Mouse (Mus musculus): ENCODE results near the gene AW011738.

The AW011738 gene

DNA sequence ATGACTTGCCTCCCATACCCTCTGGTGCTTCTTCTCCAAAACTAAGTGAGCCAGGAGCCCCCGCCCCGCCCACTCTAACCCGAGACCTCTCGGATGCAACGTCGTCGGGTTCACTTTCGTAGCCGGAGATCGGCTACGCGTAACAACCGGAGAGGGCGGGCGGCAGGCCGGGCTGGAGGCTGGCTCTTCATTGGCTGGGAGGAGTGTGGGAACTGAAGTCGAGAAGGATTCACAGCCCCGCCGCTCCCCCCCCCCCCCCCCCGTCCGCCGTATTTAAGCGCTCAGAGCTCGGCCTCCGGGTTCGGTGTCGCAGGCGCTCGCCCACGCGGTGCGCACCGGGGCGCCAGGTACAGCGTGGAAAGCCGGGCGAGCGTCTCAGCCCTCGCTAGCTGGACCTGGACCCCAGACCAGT lies at the start of gene AW011738:
Gene AW011738 (plus strand): TSS at position 304 of the 412 bp plus-strand sequence.
- no peak for DNase-seq (ENCODE audit: low read depth, low spot score)

DNA sequence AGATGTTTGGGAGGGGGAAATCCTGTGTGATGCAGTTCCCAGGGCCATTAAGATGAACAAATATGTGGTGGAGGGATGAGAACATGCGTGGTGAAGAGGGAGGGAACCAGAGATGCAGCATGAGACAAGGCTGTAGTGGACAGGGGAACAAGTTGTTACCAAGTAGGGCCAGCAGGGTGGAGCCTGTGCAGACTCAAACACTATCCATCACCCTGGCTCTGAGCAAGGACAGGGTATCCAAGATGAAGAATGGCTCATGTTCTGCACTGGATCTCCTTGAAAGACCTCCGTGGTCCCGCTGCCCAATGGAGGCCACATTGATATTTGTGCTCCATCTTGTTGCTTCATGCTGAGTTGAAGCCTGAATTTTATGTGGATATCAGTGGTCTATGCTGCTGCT lies 48.3 kb upstream of the AW011738 start:
- no peak for DNase-seq (ENCODE audit: low read depth, low spot score)

DNA sequence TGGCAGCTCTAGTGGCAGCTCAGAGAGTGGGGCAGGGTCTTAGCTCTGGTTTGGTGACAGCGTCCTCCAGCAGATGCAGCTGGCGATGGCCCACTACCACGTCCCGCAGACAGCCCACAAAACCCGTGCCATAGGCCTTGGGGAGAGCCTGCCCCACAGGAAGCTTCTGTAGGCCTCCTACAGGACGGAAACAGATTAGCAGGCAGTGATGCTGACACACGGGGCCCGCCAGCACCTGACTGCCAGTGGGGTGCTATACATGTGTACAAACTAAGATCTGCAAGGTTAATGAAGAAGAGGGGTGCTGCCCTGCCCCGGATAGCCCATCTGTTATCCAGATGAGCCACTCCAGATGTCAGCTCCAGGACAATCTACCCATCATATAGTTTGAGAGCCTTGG lies 36.6 kb upstream of the AW011738 start:
- DNase-seq (ENCODE audit: low read depth, low spot score) = no peak

DNA sequence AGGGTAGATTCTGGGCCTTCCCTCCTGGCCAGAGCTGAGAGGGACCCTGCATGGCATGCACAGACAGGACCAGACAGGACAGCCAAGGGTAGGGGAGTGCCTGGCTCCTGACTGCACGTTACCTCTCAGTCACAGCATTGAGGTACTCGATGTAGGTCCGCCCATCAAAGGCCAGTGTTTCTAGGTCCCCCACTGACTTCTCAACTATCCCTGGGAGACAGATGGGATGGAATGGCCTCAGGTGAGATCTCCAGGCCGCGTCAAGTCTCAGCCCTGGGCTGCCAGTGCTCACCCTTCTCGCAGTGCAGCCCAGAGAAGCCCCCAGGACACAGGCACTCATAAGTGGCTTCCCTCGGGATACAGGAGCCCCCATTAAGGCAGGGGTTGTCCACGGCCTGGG lies 34.5 kb upstream of the AW011738 start:
- no peak for DNase-seq (ENCODE audit: low read depth, low spot score)

DNA sequence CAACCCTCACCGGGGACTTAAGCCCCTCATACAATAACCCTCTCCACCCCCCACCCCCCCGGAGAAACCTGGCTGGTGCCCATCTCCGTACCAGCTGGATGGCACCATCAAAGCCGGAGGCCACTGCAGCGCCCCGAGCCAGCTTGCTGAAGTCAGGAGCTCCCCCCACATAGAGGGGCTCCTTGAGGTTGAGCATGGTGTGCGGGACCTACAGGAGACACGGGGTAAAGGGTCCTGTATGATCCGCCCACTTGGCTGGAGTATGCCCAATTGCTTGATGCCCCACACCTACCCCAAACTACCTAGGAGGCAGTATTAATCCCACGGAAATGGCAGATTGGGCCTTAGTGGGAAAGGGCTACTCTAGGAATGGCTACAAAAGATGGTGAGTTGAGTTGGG lies 34.0 kb upstream of the AW011738 start:
- DNase-seq (ENCODE audit: low read depth, low spot score) = no peak

DNA sequence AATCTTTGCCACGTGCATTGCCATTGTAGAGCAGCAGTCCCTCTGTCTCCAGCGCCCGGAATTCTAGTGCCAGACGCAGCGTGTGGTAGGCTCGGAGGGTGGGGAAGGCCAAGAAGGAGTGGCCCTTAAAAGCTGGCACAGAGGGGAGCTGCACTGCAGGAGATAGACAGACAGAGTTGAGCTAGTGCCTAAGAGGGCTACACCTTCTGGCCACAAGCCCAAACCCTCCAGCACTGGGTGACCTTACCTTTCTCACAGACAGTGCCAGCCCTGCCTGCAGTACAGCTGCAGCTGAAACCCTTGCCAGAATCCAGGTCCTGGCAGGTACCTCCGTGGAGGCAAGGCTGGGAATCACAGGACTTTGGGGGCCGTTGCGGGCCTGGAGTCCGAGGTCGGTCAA lies 31.3 kb upstream of the AW011738 start:
- no peak for DNase-seq (ENCODE audit: low read depth, low spot score)

DNA sequence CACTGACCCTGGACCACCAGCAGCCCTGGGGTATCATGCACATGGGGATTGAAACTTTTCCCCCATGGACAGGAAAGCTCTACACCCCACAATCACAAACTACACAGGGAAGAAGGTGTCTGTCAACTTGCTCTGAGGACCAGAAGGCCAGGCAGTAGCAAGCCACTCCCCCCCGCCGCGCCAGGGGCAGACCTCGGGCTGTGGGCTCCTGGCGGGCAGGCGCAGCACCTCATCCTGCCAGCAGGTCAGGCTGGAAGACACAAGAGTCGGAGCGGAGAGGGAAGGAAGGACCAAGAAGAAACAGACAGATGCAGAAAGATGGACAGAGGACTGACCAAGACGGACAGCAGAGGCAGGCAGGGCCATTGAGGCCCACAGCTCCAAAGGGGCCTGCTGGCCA lies 25.5 kb upstream of the AW011738 start:
- no peak for DNase-seq (ENCODE audit: low read depth, low spot score)

DNA sequence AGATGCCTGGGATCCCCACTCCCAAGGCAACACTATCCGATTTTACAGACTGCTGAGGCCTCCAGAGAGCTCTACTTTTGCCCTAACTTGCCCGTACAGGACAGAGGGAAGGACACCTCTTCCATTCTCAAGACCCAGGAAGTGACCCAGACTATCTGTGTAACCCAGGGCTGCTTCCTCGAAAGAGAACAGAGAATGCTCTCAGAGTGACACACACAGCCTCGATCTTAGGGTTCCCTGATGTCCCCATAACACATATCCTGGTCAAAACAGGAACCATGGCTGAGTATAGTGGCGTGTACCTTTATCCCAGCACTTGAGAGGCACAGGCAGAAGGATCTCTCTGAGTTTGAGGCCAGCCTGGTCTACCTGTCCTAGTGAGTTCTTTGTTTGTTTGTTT lies 19.4 kb upstream of the AW011738 start:
- no peak for DNase-seq (ENCODE audit: low read depth, low spot score)

DNA sequence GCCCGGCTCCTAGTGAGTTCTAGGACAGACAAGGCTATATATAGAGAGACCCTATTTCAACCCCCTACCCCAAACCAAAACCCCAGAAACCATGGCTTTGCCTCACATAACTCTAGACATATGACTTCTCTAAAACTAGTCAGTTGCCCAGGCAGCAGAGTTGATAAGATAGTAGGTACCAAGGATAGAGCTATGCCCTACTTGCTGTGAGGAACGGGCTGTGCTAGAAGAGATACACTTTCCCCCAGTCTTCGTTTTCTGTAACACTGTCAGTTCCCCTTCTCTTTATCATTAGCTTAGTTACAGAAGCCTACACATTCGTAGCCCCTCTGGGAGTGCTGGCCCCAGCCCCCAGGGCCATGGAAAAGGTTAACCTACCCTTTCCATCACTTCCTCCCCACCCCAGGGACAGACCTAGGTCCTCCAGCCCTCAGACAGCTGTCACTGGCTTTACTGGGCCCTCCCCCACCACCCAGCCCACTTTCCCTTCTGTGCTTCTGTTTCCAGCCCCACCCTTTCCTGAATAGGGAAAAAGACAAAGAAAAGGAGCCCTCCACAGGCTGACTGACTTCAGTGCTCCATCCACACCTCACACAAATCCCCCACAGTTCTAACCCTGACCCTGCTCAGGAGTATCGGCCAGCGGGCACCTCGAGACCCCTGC lies 18.7 kb upstream of the AW011738 start:
- DNase-seq (ENCODE audit: low read depth, low spot score) = no peak

DNA sequence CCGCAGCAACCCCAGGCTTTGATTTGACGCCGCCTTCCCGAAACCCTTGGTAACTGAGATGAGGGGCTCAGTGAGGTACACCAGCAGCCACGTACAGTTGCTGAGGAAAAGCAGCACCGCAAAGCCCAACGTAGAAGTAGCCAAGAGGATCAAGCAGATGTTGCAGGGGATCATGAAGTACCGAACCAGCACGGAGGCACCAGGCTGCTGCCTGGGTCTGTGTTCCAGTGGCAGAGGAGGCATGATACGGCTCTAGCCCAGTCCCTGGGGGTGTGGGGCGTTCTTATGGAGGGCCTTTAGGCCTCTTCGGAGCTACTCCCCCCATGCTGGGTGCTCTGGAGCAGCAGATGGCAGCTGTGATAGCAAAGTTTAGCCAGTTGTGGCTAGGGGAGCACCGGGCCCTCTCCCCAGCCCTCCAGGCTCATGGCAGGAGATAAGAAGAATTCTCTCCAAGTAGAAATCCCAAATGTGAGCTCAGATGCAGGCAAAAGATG lies 17.6 kb upstream of the AW011738 start:
- no peak for DNase-seq (ENCODE audit: low read depth, low spot score)

DNA sequence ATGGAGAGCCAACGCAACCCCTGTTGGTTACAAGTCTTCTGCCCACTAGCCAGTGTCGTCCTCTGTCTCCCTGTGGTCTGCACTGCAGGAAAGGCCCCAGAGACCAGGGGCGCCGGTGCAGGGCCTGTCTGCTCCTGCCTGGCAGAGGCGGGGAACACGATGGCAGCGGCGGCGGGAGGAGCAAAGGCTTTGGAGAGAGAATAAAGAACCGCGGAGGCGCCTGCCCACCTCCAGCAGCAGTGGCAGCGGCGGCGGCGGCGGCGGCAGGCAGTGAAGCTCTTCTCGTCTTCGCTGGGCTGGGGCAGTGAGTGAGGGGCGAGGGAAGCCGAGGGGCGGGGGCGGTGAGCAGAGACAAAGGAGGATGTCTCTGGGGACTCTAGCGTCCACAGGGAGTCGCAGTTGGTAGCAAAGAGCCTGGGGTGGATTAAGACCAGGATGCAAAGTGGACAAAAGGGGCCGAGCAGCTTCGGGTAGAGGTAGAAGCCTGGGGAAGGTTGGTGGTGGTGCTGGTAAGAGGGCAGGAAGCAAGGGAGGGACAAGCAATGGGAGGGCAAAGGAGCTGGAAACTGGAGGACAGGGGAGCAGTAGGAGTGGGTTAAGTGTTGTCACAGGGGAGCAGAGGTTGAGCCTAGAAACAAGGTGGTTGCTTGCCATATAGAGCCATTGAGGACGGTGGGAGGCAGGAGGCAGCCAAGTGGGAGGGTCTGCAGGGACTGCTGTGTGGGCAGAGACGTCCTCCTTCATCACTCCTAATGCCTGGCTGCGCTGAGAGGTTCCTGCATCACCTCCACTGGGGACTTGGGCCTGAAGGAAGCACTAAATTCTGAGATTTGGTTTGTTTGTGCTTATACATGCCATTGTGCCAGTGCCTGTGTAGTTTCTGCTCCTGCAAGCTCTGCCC lies 16.9 kb upstream of the AW011738 start:
- no peak for DNase-seq (ENCODE audit: low read depth, low spot score)

DNA sequence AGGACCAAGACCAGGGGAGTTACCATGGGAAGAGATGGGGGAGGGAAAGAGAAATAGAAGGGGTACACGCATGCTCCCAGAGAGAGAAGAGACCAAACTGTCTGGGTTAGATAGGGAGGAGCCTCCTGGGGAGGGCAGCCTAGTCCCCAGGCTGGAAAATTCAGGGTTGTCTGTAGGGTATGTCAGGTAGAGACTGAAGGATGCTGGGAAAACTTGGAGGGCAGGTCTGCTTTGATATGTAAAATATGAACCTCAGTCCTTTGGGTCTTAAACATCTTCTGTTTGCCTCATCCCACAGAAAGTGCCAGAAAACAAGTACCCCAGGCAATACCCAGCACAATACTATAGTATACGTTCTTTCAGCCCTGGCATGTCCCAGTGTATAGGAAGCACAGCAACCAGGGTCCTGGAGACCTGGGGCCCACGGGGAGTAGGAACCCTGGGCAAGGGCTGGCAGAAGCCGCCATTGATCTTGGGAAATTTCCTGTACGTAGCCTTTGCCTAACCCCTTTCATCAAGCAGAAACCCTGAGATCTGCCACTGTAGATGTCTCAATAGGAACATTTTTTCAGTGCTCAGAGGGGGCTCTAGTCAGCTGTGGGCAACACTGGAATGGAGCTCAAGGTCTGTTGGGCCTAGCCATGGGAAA lies 14.8 kb upstream of the AW011738 start:
- no peak for DNase-seq (ENCODE audit: low read depth, low spot score)

DNA sequence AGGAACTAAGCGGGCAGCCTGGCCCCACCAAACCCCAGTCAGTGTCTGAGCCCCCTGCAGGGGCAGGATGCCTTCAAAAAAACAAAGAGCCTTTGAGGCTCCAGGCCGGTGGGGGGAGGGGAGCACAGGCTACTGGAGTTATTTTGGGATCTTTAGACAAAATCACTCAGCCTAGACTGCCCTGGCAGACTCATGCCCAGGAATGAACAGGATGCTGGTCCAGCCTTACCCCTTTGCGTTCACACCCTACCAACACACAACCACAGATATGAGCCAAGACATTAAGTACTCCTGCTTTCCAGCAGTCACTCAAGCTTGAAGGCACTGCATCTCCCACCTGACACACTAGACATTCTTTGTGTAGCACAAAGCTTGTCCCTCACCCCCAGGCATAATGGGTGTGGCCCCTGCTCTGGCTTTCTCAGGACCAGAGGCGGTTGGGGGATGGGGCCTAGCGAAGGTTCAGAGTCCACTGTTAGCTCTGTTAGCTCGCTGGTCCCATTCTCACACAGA lies 14.2 kb upstream of the AW011738 start:
- DNase-seq (ENCODE audit: low read depth, low spot score) = no peak

DNA sequence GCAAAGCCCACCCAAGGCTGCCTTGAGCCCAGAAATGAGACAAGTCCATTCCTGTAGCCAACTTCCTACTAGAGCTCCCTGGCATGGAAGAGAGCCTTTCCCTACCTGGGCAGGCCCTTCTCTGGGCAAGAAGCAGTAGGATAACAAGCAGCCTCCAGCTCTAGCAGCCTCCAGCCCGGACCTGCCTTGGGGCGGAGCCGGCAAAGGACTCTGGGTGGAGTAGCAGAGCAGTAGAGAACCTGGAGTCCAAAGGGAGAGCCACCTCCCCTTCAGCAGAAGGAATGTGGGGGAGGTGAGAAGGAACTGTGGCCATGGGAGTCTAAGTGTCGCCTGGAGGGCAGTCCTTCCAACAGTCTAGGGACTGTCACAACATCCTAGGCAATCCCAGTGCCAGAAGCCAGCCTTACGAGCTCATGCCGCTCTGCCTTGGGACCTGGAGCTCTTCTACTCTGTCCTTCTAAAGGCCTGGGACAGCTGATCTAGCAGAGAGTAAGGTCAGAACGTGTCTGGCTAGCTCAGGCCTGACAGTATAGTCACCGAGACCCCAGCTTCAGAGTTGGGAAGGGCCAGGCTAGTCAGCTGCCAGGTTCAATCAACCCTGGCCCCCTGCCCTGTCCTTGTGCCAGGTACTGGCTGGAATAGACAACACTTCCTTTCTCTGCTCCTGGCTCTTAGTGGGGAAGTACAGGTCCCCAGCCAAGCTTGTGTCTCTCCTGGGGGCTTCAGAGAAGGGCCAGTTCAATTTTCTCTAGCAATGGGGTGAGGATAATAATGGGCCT lies 10.5 kb upstream of the AW011738 start:
- DNase-seq (ENCODE audit: low read depth, low spot score) = no peak

DNA sequence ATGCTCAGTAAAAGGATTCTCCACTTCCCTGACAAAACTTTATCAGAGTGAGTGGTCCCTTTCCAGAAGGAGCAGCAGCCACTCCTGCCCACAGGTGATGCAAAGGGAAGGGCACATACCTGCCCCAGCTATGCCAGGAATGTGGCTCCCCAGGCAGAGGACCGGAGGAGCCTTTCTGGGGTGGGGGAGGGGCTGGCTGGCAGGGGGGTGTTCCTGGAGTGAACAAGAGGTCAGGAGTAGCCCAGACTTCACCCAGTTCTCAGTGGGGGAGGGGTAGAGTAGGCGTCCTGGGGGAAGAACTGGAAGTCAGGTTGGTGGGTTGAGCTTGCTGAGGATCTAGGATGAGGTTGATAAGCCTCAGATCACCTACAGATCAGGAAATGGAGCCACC lies 9.9 kb upstream of the AW011738 start:
- no peak for DNase-seq (ENCODE audit: low read depth, low spot score)

DNA sequence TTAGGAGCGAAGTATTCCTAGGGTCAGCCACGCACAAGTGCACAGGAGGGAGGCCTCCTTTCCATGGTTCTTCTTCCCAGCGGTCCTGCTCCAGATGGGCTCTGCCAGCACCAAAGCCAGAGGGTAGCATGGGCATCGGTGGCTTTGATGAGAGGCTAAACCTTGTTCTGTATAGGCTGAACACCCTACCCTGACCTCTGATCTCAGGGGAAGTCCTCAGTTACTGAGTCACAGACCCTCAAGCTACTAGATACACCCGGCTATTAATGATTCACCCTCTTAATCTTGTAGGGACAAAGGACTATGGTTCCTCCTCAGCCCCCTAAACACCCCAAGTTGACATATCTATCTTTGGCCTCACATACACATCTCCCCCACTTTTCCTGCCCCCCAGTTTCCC lies 9.2 kb upstream of the AW011738 start:
- DNase-seq (ENCODE audit: low read depth, low spot score) = no peak

DNA sequence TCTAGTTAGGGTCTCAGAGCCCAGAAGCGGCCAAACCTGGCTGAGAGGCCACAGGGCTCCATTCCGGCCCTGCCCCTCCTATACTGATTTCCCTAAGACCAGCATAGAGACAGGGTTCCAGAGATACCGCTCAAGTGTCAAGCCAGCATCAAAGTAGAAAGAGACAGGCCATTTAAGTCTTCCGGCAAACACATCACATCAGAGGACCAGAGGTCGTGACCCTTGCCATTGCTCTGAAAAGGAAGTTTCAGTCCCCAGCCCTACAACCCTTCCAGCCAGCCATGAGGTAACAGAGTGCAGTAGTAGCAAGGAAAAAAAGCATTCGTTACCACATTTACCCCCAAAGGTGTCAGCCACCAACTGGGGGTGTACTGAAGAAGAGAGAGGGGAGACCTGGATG lies 8.8 kb upstream of the AW011738 start:
- no peak for DNase-seq (ENCODE audit: low read depth, low spot score)

DNA sequence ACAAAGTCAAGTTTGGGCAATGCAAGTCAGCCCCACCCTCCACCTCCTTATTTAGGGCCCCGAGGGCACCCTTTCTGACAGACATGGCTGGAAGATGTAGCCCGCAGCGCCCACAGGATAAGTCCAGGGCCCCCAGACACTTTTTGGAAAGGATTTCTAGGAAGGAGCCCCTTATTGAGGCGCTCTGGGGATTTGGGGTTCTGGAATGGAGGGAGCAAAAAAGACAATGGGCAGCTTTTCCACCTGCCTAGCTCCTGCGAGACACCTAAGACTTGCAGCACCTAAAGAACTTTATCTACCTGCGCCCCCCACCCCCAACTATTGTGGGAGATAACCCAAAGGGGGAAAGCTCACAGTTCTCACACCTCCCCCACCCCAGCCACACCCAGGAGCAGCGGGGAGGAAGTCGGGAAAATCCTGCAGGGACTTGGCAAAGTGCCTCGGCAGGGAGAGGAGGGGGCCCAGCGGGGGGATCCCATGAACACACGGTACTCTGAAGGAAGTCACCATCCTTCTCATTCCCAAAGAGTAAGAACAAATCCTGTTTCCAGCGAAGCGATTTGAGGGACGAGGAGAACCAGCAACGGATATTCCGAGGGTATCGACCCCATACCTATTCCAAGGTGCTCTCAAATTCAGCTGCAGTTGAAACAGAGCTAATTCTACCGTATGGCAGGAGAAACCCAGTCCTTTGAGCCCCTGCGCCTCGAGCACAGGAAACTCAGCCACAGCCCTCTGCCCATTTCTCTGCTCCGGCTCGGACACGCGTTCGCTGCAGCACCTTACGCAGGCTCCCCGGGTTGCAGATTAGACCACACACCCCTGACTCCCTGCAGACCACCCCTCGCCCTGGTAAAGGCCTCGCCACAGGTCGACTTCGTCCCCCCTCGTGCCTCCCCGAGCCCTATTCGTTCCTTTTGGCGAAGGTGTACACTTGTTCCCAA lies 6.9 kb upstream of the AW011738 start:
- DNase-seq (ENCODE audit: low read depth, low spot score) = no peak

DNA sequence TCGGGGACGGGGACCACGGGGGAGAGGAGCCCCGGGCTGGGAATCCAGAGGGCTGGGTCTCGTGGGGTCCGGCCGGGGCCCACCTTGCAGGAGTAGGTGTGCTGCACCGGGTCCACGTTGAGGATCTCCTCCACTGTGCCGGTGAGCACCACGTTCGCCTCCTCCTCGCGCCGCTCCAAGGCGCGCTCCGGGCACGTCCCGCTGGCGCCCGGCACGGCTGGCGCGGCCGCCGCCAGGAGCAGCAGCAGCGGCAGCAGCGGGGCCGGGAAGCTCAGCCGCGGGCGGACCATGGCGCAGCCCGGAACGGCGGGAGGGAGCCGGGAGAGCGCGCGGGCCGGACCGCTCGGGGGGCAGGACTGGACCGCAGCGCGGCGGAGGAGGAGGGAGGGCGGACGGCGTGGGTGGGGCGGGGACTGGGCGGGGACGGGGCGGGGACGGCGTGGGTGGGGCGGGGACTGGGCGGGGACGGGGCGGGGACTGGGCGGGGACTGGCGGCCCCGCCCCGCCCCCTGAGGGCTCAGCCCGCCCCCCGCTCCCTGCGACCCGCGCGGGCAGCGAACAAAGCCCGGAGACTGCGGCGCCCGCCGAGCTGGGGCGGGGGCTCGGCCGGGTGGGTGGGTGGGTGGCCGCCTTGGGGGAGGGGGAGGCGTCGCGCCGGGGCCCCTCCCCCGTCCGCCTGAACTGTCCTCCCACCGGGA lies 5.8 kb upstream of the AW011738 start, which contains the start of gene Agrn:
Gene Agrn (minus strand): TSS at position 358 of the 698 bp plus-strand sequence.
- DNase-seq (ENCODE audit: low read depth, low spot score) = no peak

DNA sequence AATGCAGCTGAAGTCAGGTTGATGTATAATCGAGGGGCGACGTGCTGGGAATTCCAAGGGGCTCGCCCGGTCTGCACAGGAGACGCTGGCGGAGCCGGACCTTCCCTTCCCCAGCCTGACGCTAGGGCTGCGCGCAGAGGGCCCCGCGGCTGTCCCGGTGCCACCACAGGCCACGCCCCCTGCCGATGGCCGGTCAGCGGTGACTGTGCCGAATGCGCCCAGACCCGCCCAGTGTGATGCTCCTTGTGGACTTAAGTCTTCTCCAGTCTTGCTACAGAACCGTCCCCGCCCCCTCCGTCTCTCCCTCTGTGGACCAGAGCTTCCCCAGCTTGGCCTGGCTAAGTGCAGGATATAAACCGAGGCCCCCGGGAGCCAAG lies 5.3 kb upstream of the AW011738 start:
- no peak for DNase-seq (ENCODE audit: low read depth, low spot score)
